Mouse (Mus musculus) kidney, postnatal 4 days (tissue): ENCODE results near the gene Tspan5.

ENCODE experiments used
- DNase-seq, 2 experiments: peaks; one replicate each; pipeline ENCODE4 v3.0.0; 2021; ENCODE audit warnings: mixed read lengths in 2 of 2

Tspan5 gene

GRCm38 (mm10) chr3:138744030-138744774 is 2.2 kb downstream of the Tspan5 start:
- peak; percentile 36 to 53 for DNase-seq

DNA sequence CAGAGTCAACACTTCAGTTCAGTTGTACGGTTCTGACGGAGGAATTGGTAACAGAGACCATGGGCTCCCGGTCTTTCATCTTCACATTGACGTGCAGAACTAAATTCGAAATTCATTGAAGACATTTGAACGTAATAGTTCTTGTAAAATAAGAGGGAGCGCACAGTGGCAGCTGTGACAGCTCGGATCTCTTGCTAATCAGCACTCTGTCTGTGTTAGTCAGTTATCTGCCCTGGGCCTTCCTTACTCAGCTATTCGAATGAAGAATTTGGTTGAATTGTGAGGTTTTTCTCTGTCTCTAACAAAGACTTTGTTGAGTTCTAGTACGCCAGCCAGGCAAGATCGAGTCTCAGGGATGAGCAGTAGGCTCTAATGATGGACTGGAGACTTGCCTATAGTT is 3.1 kb downstream of the Tspan5 start:
- DNase-seq, result no peak

DNA sequence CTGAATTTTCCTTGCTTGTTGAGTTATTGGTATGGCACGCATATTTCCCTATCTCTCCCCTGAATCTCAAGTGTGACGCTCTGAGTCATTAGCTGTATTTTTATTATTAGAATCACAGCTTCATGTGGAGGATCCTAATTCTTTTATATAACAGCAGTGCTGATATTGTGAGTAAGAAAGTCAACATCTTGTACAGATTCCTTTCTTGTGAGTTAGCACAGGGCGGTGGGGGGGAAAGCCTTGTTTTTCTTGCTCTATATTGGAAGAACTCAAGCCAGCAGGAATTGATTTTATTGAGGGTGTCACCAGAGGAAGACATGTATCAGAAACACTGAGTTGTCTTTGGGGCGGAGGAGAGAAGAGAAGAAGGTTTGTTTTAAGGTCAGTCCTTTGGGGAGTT is 3.6 kb downstream of the Tspan5 start:
- no peak for DNase-seq

DNA sequence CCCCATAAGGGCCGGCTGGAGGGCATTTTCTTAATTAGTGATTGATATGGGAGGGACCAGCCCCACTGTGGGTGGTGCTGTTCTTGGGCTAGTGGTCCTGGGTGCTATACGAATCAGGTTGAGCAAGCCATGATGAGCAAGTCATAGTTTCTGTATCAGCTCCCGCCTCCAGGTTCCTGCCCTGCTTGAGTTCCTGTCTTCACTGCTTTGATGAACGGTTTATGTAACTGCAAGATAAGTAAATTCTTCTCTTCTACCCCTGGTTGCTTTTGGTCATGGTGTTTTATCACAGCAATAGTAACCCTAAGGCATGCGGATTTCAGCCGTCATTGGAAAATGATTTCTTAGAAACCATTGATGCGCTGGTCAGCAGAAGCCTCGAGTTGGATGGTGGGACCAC is 4.6 kb downstream of the Tspan5 start:
- no peak for DNase-seq

DNA sequence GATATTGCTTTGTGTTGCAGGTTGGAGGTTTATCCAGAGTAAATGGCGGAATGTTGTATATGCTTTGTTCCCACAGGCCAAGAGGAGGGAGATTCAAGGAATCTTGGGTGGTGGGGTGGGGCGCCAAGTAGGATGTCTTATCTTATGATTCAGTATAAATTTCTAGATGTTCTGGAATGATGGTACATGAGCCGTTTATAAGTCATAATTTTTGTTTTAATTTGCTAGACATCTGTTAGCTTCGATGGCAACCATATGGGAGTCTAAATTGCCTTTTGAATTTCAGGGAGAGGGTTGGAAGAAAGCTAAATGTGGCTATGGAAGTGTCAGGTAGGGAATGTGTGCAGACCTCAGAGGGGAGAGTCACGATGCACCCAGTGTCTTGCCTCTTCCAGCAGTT is 5.0 kb downstream of the Tspan5 start:
- DNase-seq, result no peak

DNA sequence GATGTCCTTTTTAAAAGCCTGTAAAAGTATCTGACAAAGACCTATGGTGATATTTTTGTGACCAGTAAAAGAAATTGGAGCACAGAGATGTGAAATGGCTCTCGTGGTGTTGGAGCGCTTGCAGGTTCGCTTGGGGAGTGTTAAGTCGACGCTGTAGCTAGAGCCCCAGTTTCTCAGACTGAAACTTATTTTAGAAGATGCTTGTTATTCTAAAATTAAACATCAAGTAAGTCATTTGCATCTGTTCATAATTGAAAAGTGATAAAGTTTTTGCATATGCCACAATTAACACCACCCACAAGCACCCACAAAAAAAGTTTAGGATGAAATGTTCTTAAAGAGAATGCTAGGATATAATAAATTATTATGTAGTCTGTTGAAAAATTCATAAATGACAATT is 6.0 kb downstream of the Tspan5 start:
- DNase-seq, result no peak

DNA sequence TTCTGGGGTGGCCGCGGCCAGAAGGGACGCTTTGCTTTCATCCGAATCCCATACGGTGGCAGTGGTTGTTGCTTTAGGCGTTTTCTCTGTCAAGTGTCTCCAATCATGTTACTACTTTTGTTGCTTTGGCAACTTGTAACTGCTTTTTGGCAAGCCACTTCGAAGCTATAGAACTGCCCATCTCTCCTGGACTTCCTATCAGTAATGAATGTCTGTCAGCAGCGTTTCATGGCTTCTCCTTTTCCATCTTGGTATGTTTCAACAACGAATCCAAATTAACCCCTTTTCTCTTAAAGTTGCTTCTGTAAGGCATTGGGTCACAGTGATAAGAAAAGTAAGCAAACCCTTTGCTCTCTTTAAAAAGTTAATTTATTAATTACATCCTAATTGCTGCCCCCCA is 7.7 kb downstream of the Tspan5 start:
- DNase-seq, result no peak

DNA sequence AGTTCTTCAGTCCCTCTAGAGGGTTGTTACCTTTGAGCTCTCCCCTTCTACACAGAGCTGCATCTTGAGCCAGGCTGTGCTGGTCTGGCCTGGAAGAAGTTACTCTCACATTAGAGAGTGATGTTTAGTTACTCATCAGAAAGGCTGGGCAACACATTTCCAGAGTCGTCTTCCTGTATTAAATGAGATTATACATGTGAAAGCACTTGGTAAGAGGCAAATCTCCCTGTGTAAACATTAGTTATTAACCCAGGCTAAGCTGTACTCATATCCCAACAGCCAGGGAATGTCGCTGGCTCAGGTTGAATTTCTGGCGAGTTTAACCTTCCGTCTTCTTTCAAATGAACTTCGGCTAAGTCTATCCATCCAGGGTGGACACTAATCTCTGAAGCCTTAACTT is 9.3 kb downstream of the Tspan5 start:
- no peak for DNase-seq

DNA sequence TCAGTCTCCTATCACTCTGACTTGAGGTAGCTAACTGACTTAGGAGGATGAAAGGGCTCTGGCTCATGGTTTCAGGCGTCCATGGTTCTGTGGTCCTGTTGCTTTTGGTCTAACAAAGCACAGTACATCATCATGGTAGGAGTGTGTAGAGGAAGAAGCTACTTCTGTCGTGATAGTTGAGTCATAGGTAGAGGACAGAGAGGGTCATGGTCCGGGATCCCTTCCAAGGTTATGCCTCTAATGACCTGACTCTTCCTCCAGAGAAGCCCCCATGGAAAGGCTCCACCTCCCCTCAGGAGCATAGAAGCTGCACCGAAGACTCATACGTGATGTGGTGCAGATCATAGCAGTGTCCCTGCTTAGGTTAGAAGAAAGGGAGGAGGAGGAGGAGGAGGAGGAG is 10.1 kb downstream of the Tspan5 start:
- no peak for DNase-seq

DNA sequence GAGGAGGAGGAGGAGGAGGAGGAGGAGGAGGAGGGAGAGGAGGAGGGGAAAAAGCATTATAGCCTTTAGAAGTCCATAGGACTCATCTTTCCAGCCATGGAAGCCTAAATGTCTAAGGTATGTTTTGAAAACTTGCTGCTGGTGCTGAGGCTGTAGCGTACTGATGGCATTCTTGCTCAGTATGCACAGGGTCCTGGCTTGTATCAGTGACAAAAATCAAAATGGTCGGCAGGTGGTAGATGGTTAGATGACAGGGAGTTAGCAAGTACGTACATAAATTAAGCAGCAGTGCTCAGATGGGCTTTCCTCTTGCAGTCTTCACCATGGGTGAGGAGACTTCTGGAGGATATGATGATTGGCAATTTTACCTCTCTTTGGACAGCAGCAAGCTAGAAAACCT is 10.8 kb downstream of the Tspan5 start:
- no peak for DNase-seq

DNA sequence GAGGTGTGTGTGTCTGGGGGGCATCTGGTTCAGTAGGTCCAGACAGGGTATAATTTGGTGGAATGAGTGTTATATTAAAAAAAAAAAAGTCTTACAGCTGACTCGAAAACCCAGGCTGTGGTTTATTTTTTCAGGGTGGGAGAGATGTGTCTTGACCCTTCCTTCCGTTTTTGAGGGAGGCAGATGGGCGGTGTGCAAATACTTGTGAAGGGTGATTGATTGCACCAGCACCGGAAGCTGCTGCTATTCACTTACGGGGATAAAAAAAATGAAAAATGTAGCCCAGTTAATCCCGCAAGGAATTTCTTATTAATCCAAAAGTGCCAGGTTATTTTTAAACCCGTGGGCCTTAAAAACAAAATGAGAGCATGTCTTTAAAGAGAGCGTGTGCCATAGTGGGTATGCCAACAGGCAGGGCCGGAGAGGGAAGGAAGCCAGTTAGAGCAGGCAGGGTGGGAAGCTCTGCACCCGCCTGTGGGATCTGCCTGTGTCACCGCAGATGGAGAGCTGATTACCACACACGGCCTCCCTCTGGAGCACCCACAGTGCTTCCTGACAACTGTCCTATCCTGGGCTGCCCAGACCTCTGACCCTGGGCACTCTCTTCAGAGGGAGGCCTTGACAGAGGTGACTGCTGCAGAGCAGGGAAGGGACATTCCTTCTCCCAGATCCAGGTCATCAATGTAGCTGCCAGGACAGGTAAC is 11.3 kb downstream of the Tspan5 start:
- peak in 1 of 2 experiments; percentile 26 for DNase-seq

DNA sequence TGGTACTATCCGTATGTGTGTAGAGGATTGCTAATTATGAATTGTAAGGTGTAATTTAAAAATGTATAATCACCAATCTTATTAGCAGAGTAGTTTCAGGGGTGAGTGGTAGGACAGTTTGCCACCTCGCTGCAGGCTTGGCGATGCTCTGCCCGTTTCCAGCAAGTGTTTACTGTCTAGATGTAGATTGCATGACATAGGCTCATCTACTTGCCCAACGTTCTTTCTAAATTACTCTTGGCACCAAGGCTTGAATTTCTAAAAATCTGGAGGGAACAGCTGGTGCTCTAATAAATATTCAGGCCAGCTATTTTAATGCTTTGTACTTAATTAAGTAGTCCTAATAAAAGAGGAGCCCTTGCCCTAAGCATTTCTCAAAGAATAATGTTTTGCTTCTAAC is 12.3 kb downstream of the Tspan5 start:
- DNase-seq, result no peak

GRCm38 (mm10) chr3:138757283-138757682 is 15.3 kb downstream of the Tspan5 start:
- DNase-seq, result no peak

DNA sequence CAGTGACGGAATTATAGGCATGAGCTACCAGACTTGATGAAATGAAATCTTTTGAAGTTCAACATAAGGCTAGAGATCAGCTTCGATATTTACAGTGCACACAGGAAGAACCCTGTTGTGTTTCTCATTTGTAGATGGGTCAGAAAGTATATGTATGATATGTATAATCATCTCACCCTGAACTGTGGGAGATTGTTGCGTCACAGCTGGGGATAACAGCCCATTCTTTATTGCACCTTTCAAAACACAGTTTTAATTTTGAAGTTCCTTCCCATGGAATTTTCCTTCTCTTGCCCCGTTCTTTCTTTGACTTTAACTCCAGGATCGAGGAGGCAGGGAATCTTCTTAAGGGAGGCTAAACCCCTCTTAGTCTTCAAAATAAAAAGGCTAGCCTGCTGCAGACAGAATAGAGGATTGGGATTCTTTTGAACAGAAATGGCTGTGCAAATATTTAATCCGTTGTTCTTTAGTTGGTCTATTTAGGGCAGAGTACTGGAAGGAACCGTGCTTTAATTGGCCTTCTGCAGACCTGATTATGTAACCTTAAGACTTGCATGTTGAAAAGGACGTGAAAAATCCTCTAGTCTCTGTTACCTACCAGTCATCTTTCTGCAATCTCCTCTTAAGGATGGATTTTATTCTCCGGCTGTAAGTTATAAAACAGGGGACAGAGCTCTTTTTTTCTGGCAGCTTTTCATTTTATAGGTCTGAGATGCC is 18.1 kb downstream of the Tspan5 start:
- no peak for DNase-seq

GRCm38 (mm10) chr3:138760685-138761119 is 18.7 kb downstream of the Tspan5 start:
- DNase-seq, result no peak

DNA sequence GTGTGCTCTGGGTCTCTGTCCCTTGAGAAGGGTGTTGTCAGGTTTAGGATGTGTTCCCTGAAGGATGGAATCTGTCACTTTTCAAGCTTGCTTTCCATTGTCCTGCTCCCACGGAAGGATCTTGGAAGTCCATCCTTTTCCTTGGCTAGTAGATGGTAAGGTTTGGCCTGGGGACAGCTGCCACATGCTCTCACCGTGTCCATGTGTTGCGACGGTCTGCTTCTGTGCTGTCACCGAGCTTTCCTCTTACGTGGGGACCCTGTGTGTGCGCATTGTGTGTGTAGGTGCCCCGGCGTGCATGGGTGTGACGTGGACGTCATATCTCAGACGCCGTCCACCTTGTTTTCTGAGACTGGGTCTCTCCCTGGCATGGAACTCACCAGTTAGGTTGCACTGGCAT is 19.5 kb downstream of the Tspan5 start:
- no peak for DNase-seq

GRCm38 (mm10) chr3:138763941-138764340 is 21.9 kb downstream of the Tspan5 start:
- no peak for DNase-seq

GRCm38 (mm10) chr3:138764782-138765181 is 22.8 kb downstream of the Tspan5 start:
- no peak for DNase-seq

- DNase-seq, result no peak
Measured at GRCm38 (mm10) chr3:138767034-138767433, 25.0 kb downstream of the Tspan5 start.

DNA sequence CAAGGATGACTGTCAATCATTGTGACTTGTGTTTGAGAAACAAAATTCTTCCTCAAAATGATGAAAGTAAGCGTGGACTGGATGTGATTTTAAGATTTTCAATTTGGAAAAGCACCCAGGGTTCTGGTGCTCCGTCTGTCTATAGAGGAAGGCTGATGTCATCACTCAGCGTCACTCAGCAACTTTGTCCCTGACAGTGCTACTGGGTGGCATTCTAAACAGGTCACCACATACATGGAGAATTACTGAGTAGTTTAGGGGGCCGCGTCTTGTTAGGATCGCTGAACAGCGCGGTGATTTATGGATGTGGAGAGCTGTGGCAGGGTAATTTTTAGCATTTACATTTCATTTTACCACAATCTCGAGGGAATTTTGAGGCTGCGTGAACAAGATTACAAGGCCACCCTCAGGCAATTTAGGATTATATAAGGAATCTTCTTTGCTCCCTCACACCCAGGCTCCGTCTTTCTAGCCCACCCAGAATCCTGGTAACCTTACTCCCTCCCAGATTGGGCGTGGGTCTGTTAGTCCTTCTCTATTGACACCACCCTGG is 26.6 kb downstream of the Tspan5 start:
- DNase-seq, result no peak

GRCm38 (mm10) chr3:138770650-138771331 is 28.8 kb downstream of the Tspan5 start:
- DNase-seq, result no peak

- DNase-seq, result no peak
Measured at GRCm38 (mm10) chr3:138771549-138772333, 29.7 kb downstream of the Tspan5 start.
